Mouse (Mus musculus) inflammation-experienced regulatory T-cells, adult 6 months (primary cell): ENCODE data around the gene Dpt. TPM values are rescaled to one million over a fixed set of nuclear protein-coding genes. Genes with fewer than 3 reads are reported as not detected.
"Not testable (repeated sequence)": the region's sequence is repeated elsewhere in the genome, so short reads cannot be mapped to it uniquely, and the experiment has no call there.

Experiments used
- ATAC-seq: one replicate; pipeline ENCODE4 v1.8.0; 2017
- polyA plus RNA-seq, 3 experiments: library from polyadenylated mRNA; unstranded; fragments of 100-300 nt; shearing (Covaris generic); gene quantifications; one replicate each; pipeline ENCODE4 v1.2.1; 2017

Dpt gene
- polyA plus RNA-seq, 3 experiments from 2014 or later, result 0.19 to 0.45 TPM; not detected in 1

GRCm38 (mm10) chr1:164821821-164822220 lies 25.4 kb downstream of the Dpt start:
- ATAC-seq, result no peak

DNA sequence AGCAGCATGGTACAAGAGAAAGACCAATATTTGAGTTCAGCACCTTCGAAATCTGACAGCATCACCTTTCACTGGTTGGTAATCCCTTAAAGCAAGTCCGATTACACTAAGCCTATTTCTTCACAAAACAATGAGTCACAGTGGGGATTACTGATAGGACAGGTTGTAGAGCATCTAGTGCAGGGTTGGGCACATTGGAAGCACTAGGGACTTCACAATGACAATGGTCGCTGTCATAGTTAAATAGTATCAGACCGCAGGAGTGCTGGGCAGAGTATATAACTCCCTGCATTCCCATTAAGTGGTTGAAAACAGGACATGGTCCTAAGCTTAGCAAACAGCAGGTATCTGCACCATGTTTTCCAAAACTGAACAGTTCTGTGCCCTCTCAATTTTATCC lies 25.8 kb downstream of the Dpt start:
- ATAC-seq, result no peak

GRCm38 (mm10) chr1:164824896-164825295 lies 28.5 kb downstream of the Dpt start:
- no peak for ATAC-seq

DNA sequence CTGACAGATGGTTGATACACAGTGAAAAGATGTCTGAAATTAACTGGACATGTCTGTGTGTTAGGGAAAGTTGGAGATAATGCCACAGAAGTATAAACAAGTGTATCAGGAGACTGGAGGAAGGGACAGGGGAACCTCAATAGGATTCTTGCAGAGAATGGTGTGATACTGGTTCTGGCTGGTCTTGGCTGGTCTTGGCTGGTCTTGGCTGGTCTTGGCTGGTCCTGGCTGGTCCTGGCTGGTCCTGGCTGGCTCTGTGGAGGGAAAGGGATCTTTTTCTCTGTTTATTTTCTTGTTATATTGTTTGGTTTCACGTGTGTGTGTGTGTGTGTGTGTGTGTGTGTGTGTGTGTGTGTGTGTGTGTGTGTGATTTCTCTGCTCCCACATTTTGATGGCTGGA lies 33.4 kb downstream of the Dpt start:
- no peak for ATAC-seq

DNA sequence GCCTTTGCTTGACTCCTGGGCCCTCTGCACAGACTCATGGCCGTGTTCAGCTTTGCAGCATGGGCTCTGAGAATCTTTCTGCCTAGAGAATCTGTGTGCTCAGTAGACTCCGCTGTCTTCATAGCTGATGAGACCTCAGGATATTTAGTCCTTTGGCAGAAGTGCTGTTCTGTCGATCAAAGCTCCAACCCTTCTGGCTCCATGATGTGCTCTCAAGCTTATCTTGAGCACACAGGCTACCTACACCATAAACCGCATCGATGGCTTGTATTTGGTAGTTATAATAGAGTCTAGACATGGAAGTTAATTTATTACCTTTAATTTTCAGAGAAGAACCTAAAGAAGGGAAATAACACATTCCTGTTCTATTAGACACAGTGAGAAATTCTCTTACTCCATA lies 36.0 kb downstream of the Dpt start:
- no peak for ATAC-seq

GRCm38 (mm10) chr1:164848616-164849265 lies 52.3 kb downstream of the Dpt start:
- ATAC-seq, result no peak

DNA sequence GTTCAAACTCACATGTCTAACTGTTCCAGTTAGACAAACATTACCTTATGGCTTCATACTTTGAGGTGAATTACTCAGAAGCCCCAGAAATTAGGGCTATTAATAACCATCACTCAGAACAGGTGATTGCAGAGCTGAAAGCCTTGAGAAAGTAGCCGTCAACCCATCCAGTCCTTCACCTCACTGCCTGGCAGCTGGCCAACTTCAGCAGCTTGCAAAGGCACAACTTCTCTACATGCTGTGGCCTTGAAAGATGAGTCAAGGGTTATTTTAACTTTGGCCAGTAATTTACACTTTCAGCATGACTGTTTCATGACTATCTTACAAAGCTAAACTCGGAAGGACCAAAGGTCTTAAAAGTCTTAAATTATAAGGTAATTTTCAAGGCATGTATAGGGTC lies 59.3 kb downstream of the Dpt start:
- ATAC-seq, result not testable (repeated sequence)

DNA sequence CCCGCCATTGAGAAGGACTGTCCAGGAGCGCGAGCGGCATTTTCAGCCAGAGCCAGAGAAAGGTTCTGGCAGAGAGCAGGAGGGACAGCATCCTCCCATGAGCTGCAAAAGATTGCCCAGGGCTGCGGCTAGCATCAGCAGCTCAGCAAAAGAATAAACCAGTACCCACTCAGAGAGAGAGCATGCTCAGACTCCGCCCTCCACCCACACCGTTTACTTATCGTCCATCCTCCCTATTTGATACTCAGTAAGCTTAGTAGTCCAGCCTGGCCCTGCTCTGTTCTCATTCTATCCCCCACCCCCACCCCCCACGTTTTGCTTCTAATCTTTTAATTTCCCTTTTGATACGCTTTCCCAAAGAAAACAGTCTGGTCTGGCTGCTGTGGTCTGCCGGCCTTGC lies 63.5 kb downstream of the Dpt start:
- no peak for ATAC-seq

- ATAC-seq, result no peak
Measured at GRCm38 (mm10) chr1:164860782-164861181, 64.3 kb downstream of the Dpt start.

DNA sequence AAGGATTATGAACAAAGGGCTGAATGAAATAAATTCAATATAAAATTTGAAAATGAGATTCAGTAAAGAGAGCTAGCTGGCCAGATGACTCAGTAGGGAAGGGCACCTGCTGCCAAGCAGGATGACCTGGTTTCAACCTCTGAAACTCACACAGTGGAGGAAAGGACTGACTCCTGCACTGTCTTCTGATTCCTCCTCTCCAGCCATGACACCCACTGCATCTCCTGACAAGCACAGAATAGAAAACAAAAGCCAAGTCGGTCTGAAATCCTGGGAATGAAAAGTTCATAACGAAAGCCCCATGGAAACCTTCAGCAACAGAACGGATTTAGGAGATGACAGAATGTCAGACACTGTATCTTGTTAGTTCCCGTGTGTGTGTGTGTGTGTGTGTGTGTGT lies 65.1 kb downstream of the Dpt start:
- ATAC-seq, result no peak

DNA sequence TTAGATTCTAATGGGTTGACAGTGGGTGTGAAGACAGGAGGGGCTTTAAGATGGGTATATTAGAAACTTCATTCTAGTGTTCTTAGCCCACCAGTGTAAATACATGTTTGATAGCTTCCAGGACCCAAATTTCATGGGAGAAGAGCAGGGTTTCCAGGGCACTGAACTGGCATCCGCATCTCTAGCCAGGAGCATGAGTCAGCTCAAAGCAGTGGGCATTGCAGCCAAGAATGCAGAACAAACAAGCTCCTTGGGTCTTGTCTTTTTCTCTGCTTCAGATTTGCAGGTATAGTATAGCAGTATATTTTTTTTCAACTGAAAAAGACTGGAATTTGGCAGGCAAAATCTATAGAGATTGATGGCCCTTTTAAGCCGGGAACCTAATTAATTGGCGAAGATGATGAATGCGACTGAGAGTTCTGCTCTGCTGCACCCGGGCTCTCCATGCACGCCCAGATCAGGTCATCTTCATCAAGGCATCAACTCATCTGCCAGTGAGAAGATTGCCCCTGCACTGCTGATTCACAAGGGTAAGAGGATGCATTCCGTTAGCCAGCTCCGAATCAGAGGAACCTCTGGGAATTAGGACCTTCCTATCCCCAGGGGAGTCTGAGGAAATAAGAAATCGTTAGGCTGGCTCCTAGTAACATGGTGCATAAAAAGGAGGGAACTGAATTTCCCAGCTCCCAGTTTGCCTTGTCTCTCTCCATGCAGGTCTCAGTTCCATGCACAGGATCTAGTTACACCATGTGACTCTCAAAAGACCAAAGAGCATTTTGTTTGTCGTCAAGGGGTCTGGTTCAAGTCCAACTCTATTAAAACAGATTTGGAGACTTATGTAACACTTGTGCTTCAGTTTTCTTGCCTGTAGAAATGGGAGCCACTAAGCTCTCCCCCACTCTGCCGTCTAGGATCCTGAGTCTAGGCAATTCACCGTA lies 66.8 kb downstream of the Dpt start:
- ATAC-seq, result no peak

DNA sequence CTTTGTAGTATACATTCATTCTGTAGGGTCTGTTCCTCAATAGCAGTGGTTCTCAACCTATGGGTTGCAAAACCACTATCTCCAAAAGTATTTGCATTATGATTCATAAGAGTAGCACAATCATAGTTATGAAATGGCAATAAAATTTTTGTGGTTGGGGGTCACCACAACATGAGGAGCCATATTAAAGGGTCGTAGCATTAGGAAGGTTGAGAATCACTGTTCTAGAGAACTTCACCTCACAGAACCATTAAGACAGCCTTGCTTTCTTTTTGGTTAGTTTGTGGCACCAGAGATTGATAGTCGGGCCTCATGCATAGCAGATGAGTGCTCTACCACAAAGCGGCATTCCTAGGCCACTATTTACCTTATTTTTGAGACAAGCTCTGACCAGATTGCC lies 68.2 kb downstream of the Dpt start:
- ATAC-seq, result no peak

- ATAC-seq, result peak; percentile 35
Measured at GRCm38 (mm10) chr1:164870694-164871093, 74.2 kb downstream of the Dpt start.

Other genes with a start within 250 kb of the Dpt start
- gene Xcl1, start 138.9 kb downstream of the Dpt start, polyA plus RNA-seq, result 100 to 1,000 TPM in 1 of 3 experiments, 10 to 100 TPM in 1, 1 to 10 TPM in 1; 9.6 to 126 (median 11.3) TPM